Mouse (Mus musculus): ENCODE measurements at regions not wholly inside any gene's neighbourhood (a gene's known extent, or its start where the extent isn't known, plus 50 kb on each side); places are given as distances from the start of the nearest gene placed in this dataset.

- no peak for DNase-seq
Observed at GRCm38 (mm10) chr3:138668394-138669092, 73.5 kb upstream of the Tspan5 start.

GRCm38 (mm10) chr3:138675881-138676280 is 66.1 kb upstream of the Tspan5 start:
- no peak for DNase-seq

GRCm38 (mm10) chr3:138678351-138678750 is 63.6 kb upstream of the Tspan5 start:
- DNase-seq, result no peak

GRCm38 (mm10) chr3:138686636-138687230 is 55.3 kb upstream of the Tspan5 start:
- DNase-seq, result peak; percentile 12

- DNase-seq, result no peak
Observed at GRCm38 (mm10) chr3:138688606-138689005, 53.4 kb upstream of the Tspan5 start.
